Comparison of ENCODE assay signal across 10 mouse cellular contexts in genomic region chr6:94543902-94544840, GRCm38 (mm10). TPM values are rescaled to one million over a fixed set of nuclear protein-coding genes. Genes with fewer than 3 reads are reported as not detected.
A peak's percentile ranks its signal among the peaks of the same experiment; 100 is the strongest.
DNase-seq lines count a peak whose midpoint lies in the region; ATAC-seq and TF ChIP-seq lines count a peak whose summit lies in the region.
"Had no signal": no experiment of that assay in that cellular context is flagged by ENCODE, and none has a peak within 500 bp of the region (broad histone marks: within the 10 kb centered on the region; RNA-seq: fewer than 3 reads in every experiment).

No protein-coding gene starts in this region.

- H3K27ac ChIP-seq in cerebellum, adult 2 months (ENCODE audit: insufficient read depth, low read length), result no peak overlapping the region
- H3K27ac ChIP-seq in forebrain, postnatal 0 days (ENCODE audit: low read depth, low read length), result no peak overlapping the region
- H3K27ac ChIP-seq in limb, embryonic 14.5 days (replicated peaks; ENCODE audit: low read depth, low read length), result no peak overlapping the region
- H3K27ac ChIP-seq: neural tube, embryonic 13.5 days had no signal

- no peaks in the 10 kb centered on the region for H3K9me3 ChIP-seq in forebrain, postnatal 0 days (ENCODE audit: low read length)
- H3K9me3 ChIP-seq in limb, embryonic 14.5 days (ENCODE audit: control insufficient read depth, low read length), result no peaks in the 10 kb centered on the region
- H3K9me3 ChIP-seq: neural tube, embryonic 13.5 days had no signal

- no peak overlapping the region for H3K4me3 ChIP-seq in cerebellum, adult 2 months (replicated peaks; ENCODE audit: insufficient read depth, low read depth, low read length)
- H3K4me3 ChIP-seq in forebrain, postnatal 0 days (ENCODE audit: low read depth, low read length), result no peak overlapping the region
- no peak overlapping the region for H3K4me3 ChIP-seq in limb, embryonic 14.5 days (replicated peaks; ENCODE audit: low read length)
- H3K4me3 ChIP-seq: erythroblast, embryonic 14.5 days; neural tube, embryonic 13.5 days had no signal

- H3K4me2 ChIP-seq in forebrain, postnatal 0 days (ENCODE audit: low read depth), result no peak overlapping the region
- no peak overlapping the region for H3K4me2 ChIP-seq in limb, embryonic 14.5 days (replicated peaks; ENCODE audit: low read depth, low read length, severe bottlenecking)
- H3K4me2 ChIP-seq: neural tube, embryonic 13.5 days had no signal

- DNase-seq in urinary bladder, postnatal 36 days (ENCODE audit: low spot score in 2 of 2), result peak; percentile 14 to 25
- no peak for DNase-seq in urinary bladder, postnatal 10 days (ENCODE audit: low spot score)
- peak; percentile 40 to 48 for DNase-seq in cerebellum, adult 2 months
- peak; percentile 84 for DNase-seq in forebrain, postnatal 0 days
- peak; percentile 65 for DNase-seq in kidney, adult 9 months
- peak; percentile 68 for DNase-seq in limb, embryonic 14.5 days (ENCODE audit: low spot score)
- DNase-seq in retina, postnatal 7 days (ENCODE audit: low read depth, low spot score), result peak; percentile 31

- H3K4me1 ChIP-seq in cerebellum, adult 2 months (ENCODE audit: control insufficient read depth, insufficient read depth, low read length), result no peaks in the 10 kb centered on the region
- no peaks in the 10 kb centered on the region for H3K4me1 ChIP-seq in forebrain, postnatal 0 days (ENCODE audit: insufficient read depth)
- H3K4me1 ChIP-seq in limb, embryonic 14.5 days (ENCODE audit: control insufficient read depth, insufficient read depth, low read length), result peaks cover 3% of the 10 kb centered on the region; the same call in 1 of the 2 replicates

- no peaks in the 10 kb centered on the region for H3K27me3 ChIP-seq in cerebellum, adult 2 months (ENCODE audit: control insufficient read depth, insufficient read depth, low read length)
- no peaks in the 10 kb centered on the region for H3K27me3 ChIP-seq in forebrain, postnatal 0 days (ENCODE audit: insufficient read depth, low read length)
- H3K27me3 ChIP-seq in limb, embryonic 14.5 days (ENCODE audit: control insufficient read depth, insufficient read depth, low read length), result no peaks in the 10 kb centered on the region
- H3K27me3 ChIP-seq: neural tube, embryonic 13.5 days had no signal

- peak; percentile 82 for ATAC-seq in forebrain, postnatal 0 days
- ATAC-seq in limb, embryonic 14.5 days (ENCODE audit: low FRiP score, low read depth), result peak; percentile 74; the same call in 1 of the 2 replicates
- ATAC-seq in activated CD4-positive, CD25-positive, alpha-beta regulatory T cell, adult 4 months, result no peak

- TF ChIP-seq POLR2A in cerebellum, adult 2 months (IDR thresholded peaks at IDR 0.05; ENCODE audit: borderline replicate concordance, insufficient read depth, low read length), result no peak
- no peak for TF ChIP-seq POLR2A in limb, embryonic 14.5 days (IDR thresholded peaks at IDR 0.05; ENCODE audit: borderline replicate concordance, extremely low read depth, insufficient read depth, insufficient read length)

- TF ChIP-seq CTCF in cerebellum, adult 2 months (IDR thresholded peaks at IDR 0.05; ENCODE audit: borderline replicate concordance, insufficient read depth, low read depth, low read length), result peak; percentile 61
- TF ChIP-seq CTCF in forebrain, postnatal 0 days (IDR thresholded peaks at IDR 0.05; ENCODE audit: low read depth), result peak; percentile 81

- H3K9ac ChIP-seq in forebrain, postnatal 0 days, result no peak overlapping the region
- H3K9ac ChIP-seq in limb, embryonic 14.5 days (ENCODE audit: low read depth, low read length, severe bottlenecking), result no peak overlapping the region
- H3K9ac ChIP-seq: neural tube, embryonic 13.5 days had no signal

- WGBS in cerebellum, adult 2 months, result 64% methylated on average over 5 of the region's 5 CpGs
- WGBS in forebrain, postnatal 0 days, result 44% methylated on average over 5 of the region's 5 CpGs
- WGBS in limb, embryonic 14.5 days, result 44% methylated on average over 5 of the region's 5 CpGs

- H3K36me3 ChIP-seq in forebrain, postnatal 0 days (ENCODE audit: insufficient read depth), result no peaks in the 10 kb centered on the region
- no peaks in the 10 kb centered on the region for H3K36me3 ChIP-seq in limb, embryonic 14.5 days (ENCODE audit: control insufficient read depth, insufficient read depth, low read length)
- H3K36me3 ChIP-seq: neural tube, embryonic 13.5 days had no signal

RNA-seq across cellular contexts. Expression of gene Slc25a26, which starts 44.0 kb away (rescaled TPM):
- polyA plus RNA-seq in cerebellum, adult 2 months (2012; rRNA removed), result 17.3 and 17.7 TPM in 2 replicates
- total RNA-seq in forebrain, postnatal 0 days (2014; rRNA removed), result 7.2 and 8.0 TPM in 2 replicates
- 8.0 and 8.7 TPM in 2 replicates for polyA plus RNA-seq in forebrain, postnatal 0 days (2015; fragmentation: Nextera tagmentation; extraction: Ambion mirVana)
- polyA plus RNA-seq in limb, embryonic 14.5 days (2012; rRNA removed), result 9.3 and 9.5 TPM in 2 replicates
- 7.1 and 8.6 TPM in 2 replicates for polyA plus RNA-seq in limb, embryonic 14.5 days (2014; fragmentation: Nextera tagmentation; extraction: Ambion mirVana)
- 1 to 10 TPM; 2.6 to 3.8 TPM for polyA plus RNA-seq in activated CD4-positive, CD25-positive, alpha-beta regulatory T cell, adult 4 months (2017; shearing (Covaris generic))
